Mouse (Mus musculus): ENCODE measurements at regions not wholly inside any gene's neighbourhood (a gene's known extent, or its start where the extent isn't known, plus 50 kb on each side); places are given as distances from the start of the nearest gene placed in this dataset.

GRCm38 (mm10) chr11:31789967-31790366, 82.0 kb upstream of the Cpeb4 start:
- no peaks in the 10 kb centered on the region for H3K4me1 ChIP-seq (ENCODE audit: control insufficient read depth in 1 of 2, insufficient read depth in 2 of 2, low read length in 2 of 2)
- no peak overlapping the region for H3K27ac ChIP-seq (ENCODE audit: control insufficient read depth, low read depth, low read length)
- no peak overlapping the region for H3K9ac ChIP-seq (ENCODE audit: control insufficient read depth, low read depth, low read length, poor library complexity, severe bottlenecking)

GRCm38 (mm10) chr11:31791264-31791663, 80.7 kb upstream of the Cpeb4 start:
- Histone ChIP-seq H3K4me3 (ENCODE audit: control insufficient read depth in 1 of 2, insufficient read depth in 1 of 2, low read depth in 2 of 2, low read length in 2 of 2) (no peak overlapping the region), H3K9ac (ENCODE audit: control insufficient read depth, low read depth, low read length, poor library complexity, severe bottlenecking) (no peak overlapping the region), H3K27ac (ENCODE audit: control insufficient read depth, low read depth, low read length) (no peak overlapping the region)

More at GRCm38 (mm10) chr11:31789967-31790366, 82.0 kb upstream of the Cpeb4 start:
- TF ChIP-seq E2F4 (IDR thresholded peaks at IDR 0.05; ENCODE audit: borderline replicate concordance, low read depth, low read length) (no peak), CHD1 (IDR thresholded peaks at IDR 0.05; ENCODE audit: low read depth, low read length) (no peak), ZKSCAN1 (IDR thresholded peaks at IDR 0.05; ENCODE audit: low read depth, low read length) (no peak), ZC3H11A (IDR thresholded peaks at IDR 0.05; ENCODE audit: low read depth, low read length) (no peak), SIN3A (IDR thresholded peaks at IDR 0.05; ENCODE audit: low read length) (no peak), GATA1 (IDR thresholded peaks at IDR 0.05; ENCODE audit: low read depth, low read length) (no peak), MAFK (IDR thresholded peaks at IDR 0.05; ENCODE audit: borderline replicate concordance, low read depth, low read length) (no peak), EP300 (IDR thresholded peaks at IDR 0.05; ENCODE audit: low read depth in 1 of 2, low read length in 2 of 2) (no peak), CHD2 (IDR thresholded peaks at IDR 0.05; ENCODE audit: low read length) (no peak), NRF1 (IDR thresholded peaks at IDR 0.05; ENCODE audit: insufficient read depth, low read depth, low read length, poor library complexity, severe bottlenecking) (no peak), POLR2A (IDR thresholded peaks at IDR 0.05; ENCODE audit: control insufficient read depth in 1 of 2, insufficient read depth in 1 of 2, low read depth in 1 of 2, low read length in 2 of 2, poor library complexity in 1 of 2) (no peak), MAX (IDR thresholded peaks at IDR 0.05; ENCODE audit: low read length) (no peak)
- Histone ChIP-seq H3K9me3 (replicated peaks; ENCODE audit: insufficient read depth, low read length) (no peaks in the 10 kb centered on the region), H3K36me3 (ENCODE audit: control insufficient read depth in 1 of 2, insufficient read depth in 2 of 2, low read length in 2 of 2) (no peaks in the 10 kb centered on the region), H3K27me3 (ENCODE audit: control insufficient read depth in 1 of 2, insufficient read depth in 2 of 2, low read length in 2 of 2) (no peaks in the 10 kb centered on the region; a peak in 2 of 4 replicates), H3K79me2 (ENCODE audit: control insufficient read depth, insufficient read depth, low read length, poor library complexity) (no peaks in the 10 kb centered on the region), H3K4me3 (ENCODE audit: control insufficient read depth in 1 of 2, insufficient read depth in 1 of 2, low read depth in 2 of 2, low read length in 2 of 2) (no peak overlapping the region)
- DNase-seq (ENCODE audit: low read depth, low spot score): no peak

GRCm38 (mm10) chr11:31795084-31795483, 76.9 kb upstream of the Cpeb4 start:
- Histone ChIP-seq H3K4me1 (ENCODE audit: control insufficient read depth in 1 of 2, insufficient read depth in 2 of 2, low read length in 2 of 2) (no peaks in the 10 kb centered on the region), H3K36me3 (ENCODE audit: control insufficient read depth in 1 of 2, insufficient read depth in 2 of 2, low read length in 2 of 2) (no peaks in the 10 kb centered on the region), H3K27ac (ENCODE audit: control insufficient read depth, low read depth, low read length) (no peak overlapping the region), H3K9ac (ENCODE audit: control insufficient read depth, low read depth, low read length, poor library complexity, severe bottlenecking) (no peak overlapping the region), H3K9me3 (replicated peaks; ENCODE audit: insufficient read depth, low read length) (no peaks in the 10 kb centered on the region), H3K27me3 (ENCODE audit: control insufficient read depth in 1 of 2, insufficient read depth in 2 of 2, low read length in 2 of 2) (peaks cover 0 to 1% of the 10 kb centered on the region in 2 experiments; a peak in 2 of 4 replicates), H3K4me3 (ENCODE audit: control insufficient read depth in 1 of 2, insufficient read depth in 1 of 2, low read depth in 2 of 2, low read length in 2 of 2) (no peak overlapping the region), H3K79me2 (ENCODE audit: control insufficient read depth, insufficient read depth, low read length, poor library complexity) (no peaks in the 10 kb centered on the region)
- DNase-seq (ENCODE audit: low read depth, low spot score): no peak
- TF ChIP-seq UBTF (IDR thresholded peaks at IDR 0.05; ENCODE audit: borderline replicate concordance, insufficient read depth, low read depth, low read length): no peak
- TF ChIP-seq USF2 (IDR thresholded peaks at IDR 0.05; ENCODE audit: borderline replicate concordance in 1 of 2, insufficient read depth in 1 of 2, low read depth in 1 of 2, low read length in 2 of 2): no peak
- no peak for TF ChIP-seq ZNF384 (IDR thresholded peaks at IDR 0.05; ENCODE audit: low read depth, low read length)
- TF ChIP-seq MYC (IDR thresholded peaks at IDR 0.05; ENCODE audit: low read depth, low read length): no peak
- no peak for TF ChIP-seq SMC3 (IDR thresholded peaks at IDR 0.05; ENCODE audit: low read depth, low read length)
- no peak for TF ChIP-seq GATA1 (IDR thresholded peaks at IDR 0.05; ENCODE audit: low read depth, low read length)

More at GRCm38 (mm10) chr11:31791264-31791663, 80.7 kb upstream of the Cpeb4 start:
- no peaks in the 10 kb centered on the region for H3K9me3 ChIP-seq (replicated peaks; ENCODE audit: insufficient read depth, low read length)
- no peak for TF ChIP-seq CHD2 (IDR thresholded peaks at IDR 0.05; ENCODE audit: low read length)
- no peak for TF ChIP-seq UBTF (IDR thresholded peaks at IDR 0.05; ENCODE audit: borderline replicate concordance, insufficient read depth, low read depth, low read length)
- TF ChIP-seq KAT2A (conservative IDR thresholded peaks at IDR 0.05; ENCODE audit: low read depth, low read length): no peak
- H3K79me2 ChIP-seq (ENCODE audit: control insufficient read depth, insufficient read depth, low read length, poor library complexity): no peaks in the 10 kb centered on the region
- no peak for DNase-seq (ENCODE audit: low read depth, low spot score)
- no peaks in the 10 kb centered on the region for H3K36me3 ChIP-seq (ENCODE audit: control insufficient read depth in 1 of 2, insufficient read depth in 2 of 2, low read length in 2 of 2)
- H3K4me1 ChIP-seq (ENCODE audit: control insufficient read depth in 1 of 2, insufficient read depth in 2 of 2, low read length in 2 of 2): no peaks in the 10 kb centered on the region
- no peaks in the 10 kb centered on the region; a peak in 2 of 4 replicates for H3K27me3 ChIP-seq (ENCODE audit: control insufficient read depth in 1 of 2, insufficient read depth in 2 of 2, low read length in 2 of 2)

All from MEL (cell line).